Mouse (Mus musculus) frontal cortex, adult (tissue): ENCODE measurements around the gene Nfkbib.

Source experiments
- ATAC-seq: cut with Nextera tagmentation; 2 replicates; pipeline ENCODE4 v1.9.2; 2017; ENCODE audit warnings: mild to moderate bottlenecking, moderate library complexity, mixed read lengths; ENCODE audit not compliant: low TSS enrichment

The Nfkbib gene

DNA sequence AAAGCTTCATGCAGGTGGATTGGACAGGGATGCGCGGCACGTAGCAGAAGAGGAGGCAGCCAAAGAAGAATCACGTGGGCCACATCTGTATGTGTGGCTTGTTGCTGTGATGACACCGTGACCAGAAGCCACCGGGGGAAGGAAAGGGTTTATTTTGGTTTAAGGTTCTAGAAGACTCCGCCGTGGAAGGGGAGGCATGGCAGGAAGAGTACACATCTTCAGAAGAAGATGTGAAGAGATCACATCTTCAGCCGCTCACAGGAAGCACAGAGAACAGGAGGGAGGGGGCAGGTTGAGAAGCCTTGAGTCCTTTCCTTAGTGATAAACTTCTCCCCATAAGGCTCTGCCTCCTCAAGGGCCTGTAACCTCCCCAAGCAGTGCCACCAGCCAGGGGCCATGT is 32.7 kb upstream of the Nfkbib start:
- no peak for ATAC-seq

DNA sequence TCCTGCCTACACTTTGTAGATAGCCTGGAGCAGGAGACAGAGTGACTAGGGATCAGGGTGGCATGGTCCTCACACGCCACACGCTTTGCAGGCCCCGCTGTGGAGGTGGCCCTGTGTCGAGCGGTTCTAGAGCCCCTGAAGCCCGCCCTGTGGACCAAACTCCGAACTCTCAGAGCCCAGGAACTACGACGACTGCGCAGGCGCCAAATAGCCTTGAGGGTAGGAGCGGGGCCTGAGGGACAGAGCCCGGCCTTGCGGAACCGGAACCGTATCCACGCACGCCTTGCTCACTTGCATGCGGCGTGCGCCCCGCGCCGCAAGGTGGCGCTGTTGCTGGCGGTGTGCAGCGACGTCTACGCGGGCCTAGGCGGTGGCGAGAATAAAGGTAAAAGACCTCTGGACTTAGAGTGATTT is 29.3 kb upstream of the Nfkbib start:
- peak; percentile 81 for ATAC-seq

DNA sequence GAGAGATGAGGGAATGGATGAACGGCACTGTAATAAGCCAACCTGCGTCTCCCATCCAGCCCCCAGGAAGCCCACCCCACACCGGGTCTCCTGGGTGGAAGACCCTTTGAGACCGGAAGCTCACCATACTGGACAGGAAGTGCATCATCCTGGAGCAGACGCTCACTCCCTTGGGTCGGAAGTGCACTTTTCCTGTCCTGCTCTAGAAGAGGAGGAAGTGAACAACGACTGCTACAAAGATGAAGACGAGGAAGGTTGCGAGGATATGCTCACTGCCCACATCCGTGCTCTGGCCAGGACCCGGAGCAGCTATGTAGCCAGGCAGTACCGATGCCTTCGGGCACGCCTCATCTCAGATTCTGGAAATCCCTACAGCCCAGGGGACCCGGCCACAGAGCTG is 28.5 kb upstream of the Nfkbib start:
- no peak for ATAC-seq

DNA sequence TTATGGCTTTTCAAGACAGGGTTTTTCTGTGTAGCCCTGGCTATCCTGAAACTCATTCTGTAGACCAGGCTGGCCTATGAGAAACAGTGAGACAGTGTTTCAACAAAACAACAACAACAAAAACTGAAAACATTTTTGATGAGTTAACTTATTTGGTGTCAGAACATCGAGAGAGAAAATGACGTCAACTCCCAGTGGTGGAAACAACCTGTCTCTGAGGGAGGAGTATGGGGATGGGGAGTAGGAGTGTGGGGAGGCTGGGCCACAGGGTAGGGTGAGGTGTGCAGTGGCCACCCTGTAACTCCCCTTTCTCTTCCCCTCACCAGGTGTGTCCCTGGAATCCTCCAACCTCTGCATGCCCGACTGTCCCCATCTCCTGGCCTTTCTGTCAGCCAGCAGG is 27.2 kb upstream of the Nfkbib start:
- no peak for ATAC-seq

GRCm38 (mm10) chr7:28793834-28794233 is 26.5 kb upstream of the Nfkbib start:
- no peak for ATAC-seq

DNA sequence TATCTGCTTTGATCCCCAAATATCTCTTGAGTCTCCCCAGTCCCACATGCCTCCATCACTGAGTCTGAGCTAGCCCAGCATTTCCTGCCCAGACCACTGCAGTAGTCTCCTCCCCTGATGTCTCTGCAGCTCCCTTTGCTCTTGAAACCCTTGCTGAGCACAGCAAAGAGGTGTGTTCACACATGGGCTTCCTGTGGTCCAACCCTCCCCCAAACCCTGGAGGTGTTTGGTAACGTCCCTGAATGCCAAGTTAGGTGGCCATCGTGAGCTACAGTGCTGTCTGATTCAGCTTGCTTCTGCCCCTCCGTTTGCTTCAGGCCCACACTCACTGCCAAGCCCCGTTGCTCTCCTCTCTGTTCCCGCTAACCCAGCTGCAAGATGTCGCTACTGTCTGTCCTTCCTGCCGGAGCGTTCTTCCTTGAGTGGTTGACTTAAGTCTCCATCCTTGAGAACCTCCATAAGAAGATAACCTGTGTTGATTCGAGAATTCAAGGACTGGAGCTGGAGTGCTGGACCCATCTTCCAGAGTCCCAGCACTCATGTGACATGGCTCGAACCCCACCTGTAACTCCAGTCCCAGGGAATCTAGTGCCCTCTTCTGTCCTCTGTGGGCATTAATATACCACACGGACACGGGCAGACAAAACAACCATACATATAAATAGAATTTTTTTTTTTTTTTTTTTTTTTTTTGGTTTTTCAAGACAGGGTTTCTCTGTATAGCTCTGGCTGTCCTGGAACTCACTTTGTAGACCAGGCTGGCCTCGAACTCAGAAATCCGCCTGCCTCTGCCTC is 25.3 kb upstream of the Nfkbib start:
- ATAC-seq = no peak

- ATAC-seq = no peak
Measured at GRCm38 (mm10) chr7:28791706-28792105, 24.4 kb upstream of the Nfkbib start.

DNA sequence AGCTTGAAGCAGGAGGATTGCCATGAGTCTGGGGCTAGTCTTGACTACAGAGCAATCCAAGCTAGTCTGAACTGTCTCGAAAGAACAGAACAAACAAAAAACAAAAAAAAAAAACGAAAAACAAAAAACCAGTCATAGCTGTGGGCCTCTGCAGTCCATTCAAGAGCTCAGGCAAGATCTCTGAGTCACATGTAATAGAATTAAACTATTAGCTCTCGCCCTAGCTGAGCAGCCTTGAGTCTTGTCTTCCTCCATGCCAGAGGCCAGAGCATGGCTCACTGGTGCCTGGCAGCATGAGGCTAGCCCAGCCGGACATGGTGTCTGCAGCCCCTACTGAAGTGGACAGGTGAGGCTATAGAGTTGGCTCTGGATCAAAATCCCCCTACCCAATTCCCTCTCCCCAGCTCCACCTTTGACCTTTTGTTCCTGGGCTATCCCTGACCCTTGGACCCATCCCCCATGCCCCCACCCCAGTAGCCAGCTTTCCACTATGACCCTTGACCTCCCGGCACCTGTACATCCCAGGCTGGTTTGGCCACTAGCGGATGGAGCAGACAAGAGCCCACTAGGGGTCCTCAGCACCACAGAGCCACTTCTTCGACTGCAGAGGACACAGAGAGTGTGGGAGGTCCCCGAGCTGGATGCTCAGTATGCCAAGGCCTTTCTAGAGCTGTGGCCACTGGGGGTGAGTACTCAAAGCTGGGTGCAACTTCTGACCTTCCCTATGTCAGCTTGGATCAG is 22.9 kb upstream of the Nfkbib start:
- ATAC-seq = no peak

DNA sequence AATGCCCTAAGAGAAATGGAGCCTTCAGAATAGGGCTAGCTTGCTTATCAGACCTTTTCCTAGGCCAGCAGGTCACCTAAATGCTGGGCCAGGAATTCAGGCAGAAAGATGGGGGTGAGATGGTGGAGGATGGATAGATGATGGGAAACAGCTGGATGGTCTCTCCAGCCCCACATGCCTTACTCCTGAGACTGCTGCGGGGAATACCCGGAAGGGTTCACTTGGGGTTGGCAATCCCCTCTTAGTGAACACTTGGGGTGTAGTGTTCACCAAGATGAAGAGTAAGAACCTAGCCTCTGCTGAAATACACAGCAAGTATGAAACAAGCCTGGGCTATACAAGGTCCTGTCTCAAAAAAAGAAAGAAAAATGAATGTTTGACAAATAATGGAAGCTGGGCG is 21.9 kb upstream of the Nfkbib start:
- ATAC-seq = no peak

- no peak for ATAC-seq
Measured at GRCm38 (mm10) chr7:28788307-28789195, 21.2 kb upstream of the Nfkbib start, which contains the start of gene Rinl. Gene Rinl, plus strand, starts transcription at chr7:28788969.

DNA sequence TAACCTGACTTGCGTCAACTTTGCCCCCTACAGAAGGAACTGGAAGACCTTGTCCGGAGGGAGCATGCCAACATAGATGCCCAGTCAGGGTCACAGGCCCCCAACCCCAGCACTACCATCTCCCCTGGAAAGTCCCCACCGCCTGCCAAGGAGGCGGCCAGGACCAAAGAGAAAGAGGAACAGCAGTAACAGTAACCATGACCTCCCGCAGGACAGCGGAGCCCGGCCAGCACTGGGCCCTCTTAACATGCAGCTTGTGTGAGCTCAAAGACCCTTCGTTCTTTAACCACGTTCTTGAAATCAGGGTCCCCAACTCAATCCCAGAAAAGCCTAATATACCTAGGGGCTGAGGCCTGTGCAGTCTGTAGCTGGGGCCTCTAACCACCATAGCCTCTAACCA is 20.6 kb upstream of the Nfkbib start:
- ATAC-seq = no peak

DNA sequence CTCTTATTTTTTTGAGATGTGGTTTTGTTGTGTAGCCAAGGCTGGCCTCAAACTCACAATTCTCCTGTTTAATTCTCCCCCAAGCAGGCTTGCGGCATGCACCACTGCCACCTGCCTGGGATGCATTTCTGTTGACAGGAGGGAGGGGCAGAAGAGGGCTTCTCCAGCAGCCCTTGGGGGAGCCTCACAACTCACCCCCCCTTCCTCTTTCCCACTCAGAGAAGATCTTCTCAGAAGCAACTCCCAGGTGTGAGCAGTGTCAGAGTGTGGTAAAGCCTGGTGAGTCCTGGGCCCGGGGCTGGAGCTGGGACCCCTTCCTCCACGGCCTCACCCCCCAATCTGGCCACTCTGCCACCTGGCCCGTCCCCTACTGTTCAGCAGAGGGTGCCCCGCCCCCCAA is 17.8 kb upstream of the Nfkbib start:
- no peak for ATAC-seq

- peak; percentile 17; the same call in 1 of the 2 replicates for ATAC-seq
Measured at GRCm38 (mm10) chr7:28781261-28781663, 13.9 kb upstream of the Nfkbib start.

DNA sequence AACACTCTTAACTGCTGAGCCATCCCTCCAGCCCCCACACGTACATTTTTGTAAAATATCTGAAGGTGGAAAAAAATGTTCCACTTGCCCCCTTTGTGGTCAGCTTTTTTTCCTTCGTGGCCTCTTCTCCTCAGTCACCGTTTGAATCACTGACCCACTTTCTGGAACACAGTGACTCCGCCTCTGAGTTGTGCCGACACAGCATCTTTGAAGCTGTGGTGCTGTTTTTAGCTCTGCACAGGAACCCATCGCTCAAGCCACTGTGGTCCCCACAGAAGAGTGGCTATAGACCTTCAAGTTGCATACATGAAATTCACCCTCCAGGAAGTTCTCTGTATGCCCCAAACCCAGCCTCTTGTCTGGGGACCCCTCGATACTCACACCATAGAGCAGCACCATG is 13.5 kb upstream of the Nfkbib start:
- ATAC-seq = peak; percentile 60; the same call in 1 of the 2 replicates

DNA sequence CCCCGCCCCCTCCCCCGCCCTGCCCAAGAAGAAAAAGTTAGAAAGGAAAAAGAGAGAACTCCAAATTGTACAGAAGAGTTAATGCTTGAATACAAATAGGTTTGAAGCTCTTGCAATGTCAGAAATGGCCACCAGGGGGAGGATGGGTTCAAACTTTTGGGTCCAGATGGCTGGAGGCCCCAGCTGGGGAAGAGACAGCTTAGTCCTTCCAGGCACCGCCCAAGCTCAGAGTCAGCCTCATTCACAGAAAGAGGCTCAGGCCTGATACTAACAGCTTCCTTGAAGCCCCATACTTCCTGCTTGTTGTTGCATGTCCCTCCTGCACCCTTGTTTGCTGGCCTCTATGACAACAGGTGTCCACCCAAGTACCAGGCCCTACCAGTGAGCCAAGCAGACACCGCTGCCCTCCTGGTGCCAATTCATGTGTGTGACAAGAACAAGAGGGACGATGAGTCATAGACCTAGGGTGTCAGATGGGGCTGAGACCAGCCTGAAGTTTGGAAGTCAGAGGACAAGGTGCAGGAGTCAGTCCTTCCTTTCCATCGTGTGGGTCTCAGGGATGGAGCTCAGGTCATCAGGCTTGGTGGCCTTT is 12.9 kb upstream of the Nfkbib start:
- peak; percentile 71 for ATAC-seq

GRCm38 (mm10) chr7:28778825-28779224 is 11.5 kb upstream of the Nfkbib start:
- no peak for ATAC-seq

- no peak for ATAC-seq
Measured at GRCm38 (mm10) chr7:28775129-28775528, 7.8 kb upstream of the Nfkbib start.

DNA sequence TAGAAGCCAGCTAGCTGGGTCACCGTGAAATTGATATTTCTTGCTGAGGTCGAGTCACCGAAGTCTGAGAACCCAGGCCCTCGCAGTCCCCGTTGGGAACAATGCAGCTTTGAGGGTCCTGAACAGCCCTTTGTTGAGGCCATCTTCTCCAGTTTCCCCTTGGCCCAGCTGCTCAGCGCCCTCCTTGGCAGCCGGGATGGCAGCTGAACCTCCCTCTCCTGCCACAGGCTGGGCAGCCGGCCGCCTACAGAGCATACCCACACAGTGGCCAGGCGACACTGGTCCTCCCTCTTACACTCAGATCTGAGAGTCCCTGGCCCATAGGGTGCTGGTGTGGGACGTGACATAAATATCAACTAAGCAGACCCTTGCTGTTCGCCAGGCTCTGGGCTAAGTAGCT is 6.9 kb upstream of the Nfkbib start:
- peak; percentile 62; the same call in 1 of the 2 replicates for ATAC-seq

DNA sequence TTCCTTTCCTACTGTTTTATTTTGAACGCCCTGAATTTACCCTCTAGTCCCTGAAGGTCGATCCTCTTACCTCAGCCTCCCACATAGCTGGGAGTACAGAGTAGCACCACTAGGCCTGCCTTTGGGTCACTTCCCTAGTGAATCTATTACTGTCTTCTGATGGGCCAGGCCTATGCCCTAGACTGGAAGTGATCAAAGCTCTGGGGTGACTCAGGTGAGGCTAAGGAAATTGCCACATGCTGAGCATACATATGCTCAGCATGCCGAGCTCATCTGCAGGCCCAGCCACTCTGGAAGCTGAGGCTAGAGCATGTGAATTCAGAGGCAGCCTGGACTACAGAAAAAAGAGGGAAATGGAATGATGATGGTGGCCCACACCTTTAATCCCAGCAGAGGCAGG is 5.9 kb upstream of the Nfkbib start:
- no peak for ATAC-seq

- ATAC-seq = no peak
Measured at GRCm38 (mm10) chr7:28771867-28772266, 4.6 kb upstream of the Nfkbib start.

GRCm38 (mm10) chr7:28770309-28770708 is 3.0 kb upstream of the Nfkbib start:
- ATAC-seq = no peak
